In genomic region chr2:152927371-152927770, GRCm38 (mm10) we compare ENCODE assay signal across 17 mouse cellular contexts. TPM values are rescaled to one million over a fixed set of nuclear protein-coding genes. Genes with fewer than 3 reads are reported as not detected.
A peak's percentile ranks its signal among the peaks of the same experiment; 100 is the strongest.
DNase-seq lines count a peak whose midpoint lies in the region; ATAC-seq lines count a peak whose summit lies in the region.
"Had no signal": no experiment of that assay in that cellular context is flagged by ENCODE, and none has a peak within 500 bp of the region (broad histone marks: within the 10 kb centered on the region; RNA-seq: fewer than 3 reads in every experiment).

No protein-coding gene starts in this region.

- H3K36me3 ChIP-seq in heart, embryonic 13.5 days = no peaks in the 10 kb centered on the region
- no peaks in the 10 kb centered on the region for H3K36me3 ChIP-seq in heart, embryonic 12.5 days
- no peaks in the 10 kb centered on the region for H3K36me3 ChIP-seq in megakaryocyte, embryonic 14.5 days (replicated peaks; ENCODE audit: low read length)
- H3K36me3 ChIP-seq in forebrain, embryonic 13.5 days (ENCODE audit: poor library complexity, severe bottlenecking) = no peaks in the 10 kb centered on the region
- H3K36me3 ChIP-seq: intestine, embryonic 15.5 days; limb, embryonic 13.5 days; neural tube, embryonic 12.5 days had no signal

- ATAC-seq in heart, embryonic 13.5 days (ENCODE audit: extremely low read depth, insufficient number of reproducible peaks, low FRiP score, low TSS enrichment) = no peak
- no peak for ATAC-seq in heart, embryonic 12.5 days (ENCODE audit: insufficient number of reproducible peaks, low FRiP score)
- no peak for ATAC-seq in forebrain, embryonic 13.5 days
- ATAC-seq: activated CD4-positive, CD25-positive, alpha-beta regulatory T cell, adult 4 months; forebrain, embryonic 16.5 days; intestine, embryonic 15.5 days; lung, postnatal 0 days had no signal

- no peak overlapping the region for H3K4me2 ChIP-seq in heart, embryonic 13.5 days
- H3K4me2 ChIP-seq in heart, embryonic 12.5 days = no peak overlapping the region
- no peak overlapping the region for H3K4me2 ChIP-seq in forebrain, embryonic 13.5 days
- H3K4me2 ChIP-seq: intestine, embryonic 15.5 days; limb, embryonic 13.5 days; neural tube, embryonic 12.5 days had no signal

- 29% methylated on average over 5 of the region's 5 CpGs for WGBS in heart, embryonic 13.5 days
- WGBS in heart, embryonic 12.5 days = 36% methylated on average over 5 of the region's 5 CpGs
- 69% methylated on average over 5 of the region's 5 CpGs for WGBS in forebrain, embryonic 13.5 days

- no peak overlapping the region for H3K9ac ChIP-seq in heart, embryonic 13.5 days
- no peak overlapping the region for H3K9ac ChIP-seq in heart, embryonic 12.5 days
- H3K9ac ChIP-seq in forebrain, embryonic 13.5 days = no peak overlapping the region
- H3K9ac ChIP-seq: intestine, embryonic 15.5 days; limb, embryonic 13.5 days; neural tube, embryonic 12.5 days had no signal

- DNase-seq in lung, postnatal 36 days = peak; percentile 24
- no peak for DNase-seq in lung, postnatal 4 days
- peak; percentile 41 for DNase-seq in brain, adult 2 months (ENCODE audit: low read depth, low spot score)
- DNase-seq in frontal cortex, postnatal 10 days (ENCODE audit: low spot score in 2 of 2) = no peak
- DNase-seq: cerebellum, adult 9-10 months; right cerebral cortex, postnatal 14 days had no signal

- H3K4me1 ChIP-seq in heart, embryonic 13.5 days = peaks cover 82% of the 10 kb centered on the region
- peaks cover 63% of the 10 kb centered on the region for H3K4me1 ChIP-seq in heart, embryonic 12.5 days (replicated peaks)
- H3K4me1 ChIP-seq in megakaryocyte, embryonic 14.5 days = peaks cover 99% of the 10 kb centered on the region
- H3K4me1 ChIP-seq in forebrain, embryonic 13.5 days = peaks cover 9% of the 10 kb centered on the region

- H3K27ac ChIP-seq in heart, embryonic 13.5 days (replicated peaks) = peak overlapping the region; percentile 61; the same call in 1 of the 2 replicates
- no peak overlapping the region for H3K27ac ChIP-seq in heart, embryonic 12.5 days (ENCODE audit: poor library complexity, severe bottlenecking)
- H3K27ac ChIP-seq in forebrain, embryonic 13.5 days = no peak overlapping the region
- H3K27ac ChIP-seq: intestine, embryonic 15.5 days; limb, embryonic 13.5 days; neural tube, embryonic 12.5 days had no signal

- H3K9me3 ChIP-seq in heart, embryonic 13.5 days = no peaks in the 10 kb centered on the region
- no peaks in the 10 kb centered on the region for H3K9me3 ChIP-seq in heart, embryonic 12.5 days (replicated peaks)
- H3K9me3 ChIP-seq in megakaryocyte, embryonic 14.5 days = no peaks in the 10 kb centered on the region
- H3K9me3 ChIP-seq in forebrain, embryonic 13.5 days (replicated peaks) = no peaks in the 10 kb centered on the region
- H3K9me3 ChIP-seq: intestine, embryonic 15.5 days; limb, embryonic 13.5 days; neural tube, embryonic 12.5 days had no signal

- H3K27me3 ChIP-seq in heart, embryonic 13.5 days (replicated peaks) = peaks cover 11% of the 10 kb centered on the region; the same call in 1 of the 2 replicates
- H3K27me3 ChIP-seq in heart, embryonic 12.5 days (replicated peaks) = peaks cover 12% of the 10 kb centered on the region
- peaks cover 10% of the 10 kb centered on the region for H3K27me3 ChIP-seq in megakaryocyte, embryonic 14.5 days (replicated peaks)
- no peaks in the 10 kb centered on the region for H3K27me3 ChIP-seq in forebrain, embryonic 13.5 days
- H3K27me3 ChIP-seq: intestine, embryonic 15.5 days; limb, embryonic 13.5 days; neural tube, embryonic 12.5 days had no signal

- no peak overlapping the region for H3K4me3 ChIP-seq in heart, embryonic 13.5 days
- no peak overlapping the region for H3K4me3 ChIP-seq in heart, embryonic 12.5 days
- H3K4me3 ChIP-seq in megakaryocyte, embryonic 14.5 days (replicated peaks) = peak overlapping the region; percentile 82
- no peak overlapping the region for H3K4me3 ChIP-seq in forebrain, embryonic 13.5 days
- H3K4me3 ChIP-seq: intestine, embryonic 15.5 days; limb, embryonic 13.5 days; neural tube, embryonic 12.5 days had no signal

RNA-seq across cellular contexts. Expression of gene Foxs1, which starts 5.6 kb away (rescaled TPM):
- polyA plus RNA-seq in heart, embryonic 13.5 days (2015; fragmentation: Nextera tagmentation; extraction: Ambion mirVana) = 2.5 and 2.7 TPM in 2 replicates
- 0.86 and 1.1 TPM in 2 replicates for polyA plus RNA-seq in heart, embryonic 12.5 days (2016; fragmentation: Nextera tagmentation; extraction: Ambion mirVana)
- polyA plus RNA-seq in megakaryocyte, embryonic 14.5 days (2012; ENCODE audit: insufficient read depth, low replicate concordance) = 3.2 and 4.6 TPM in 2 replicates
- 2.7 and 2.9 TPM in 2 replicates for polyA plus RNA-seq in forebrain, embryonic 13.5 days (2015; fragmentation: Nextera tagmentation; extraction: Ambion mirVana)
- polyA plus RNA-seq: activated CD4-positive, CD25-positive, alpha-beta regulatory T cell, adult 4 months had no signal

RNA-seq across cellular contexts. Expression of gene Mylk2, which starts 16.2 kb away (rescaled TPM):
- polyA plus RNA-seq in heart, embryonic 13.5 days (2015; fragmentation: Nextera tagmentation; extraction: Ambion mirVana) = 0.19 and 0.29 TPM in 2 replicates
- polyA plus RNA-seq in heart, embryonic 12.5 days (2016; fragmentation: Nextera tagmentation; extraction: Ambion mirVana) = 0.05 and 0.12 TPM in 2 replicates
- polyA plus RNA-seq in megakaryocyte, embryonic 14.5 days (2012; ENCODE audit: insufficient read depth, low replicate concordance) = 0.15 TPM in 1 of 2 replicates, not detected in the other
- not detected in 2 replicates for polyA plus RNA-seq in forebrain, embryonic 13.5 days (2015; fragmentation: Nextera tagmentation; extraction: Ambion mirVana)
- polyA plus RNA-seq: activated CD4-positive, CD25-positive, alpha-beta regulatory T cell, adult 4 months; forebrain, embryonic 16.5 days; neural tube, embryonic 12.5 days; stomach, embryonic 14.5 days had no signal

RNA-seq across cellular contexts. Expression of gene Dusp15, which starts 24.1 kb away (rescaled TPM):
- polyA plus RNA-seq in heart, embryonic 13.5 days (2015; fragmentation: Nextera tagmentation; extraction: Ambion mirVana) = 0.15 and 0.51 TPM in 2 replicates
- 0.10 TPM in 1 of 2 replicates, not detected in the other for polyA plus RNA-seq in heart, embryonic 12.5 days (2016; fragmentation: Nextera tagmentation; extraction: Ambion mirVana)
- polyA plus RNA-seq in megakaryocyte, embryonic 14.5 days (2012; ENCODE audit: insufficient read depth, low replicate concordance) = 1.0 TPM in 1 of 2 replicates, not detected in the other
- 2.5 and 4.1 TPM in 2 replicates for polyA plus RNA-seq in forebrain, embryonic 13.5 days (2015; fragmentation: Nextera tagmentation; extraction: Ambion mirVana)
- polyA plus RNA-seq: activated CD4-positive, CD25-positive, alpha-beta regulatory T cell, adult 4 months; lung, postnatal 0 days had no signal

RNA-seq across cellular contexts. Expression of gene Ttll9, which starts 34.9 kb away (rescaled TPM):
- polyA plus RNA-seq in heart, embryonic 13.5 days (2015; fragmentation: Nextera tagmentation; extraction: Ambion mirVana) = 0.23 and 0.44 TPM in 2 replicates
- polyA plus RNA-seq in heart, embryonic 12.5 days (2016; fragmentation: Nextera tagmentation; extraction: Ambion mirVana) = 0.24 and 0.38 TPM in 2 replicates
- polyA plus RNA-seq in megakaryocyte, embryonic 14.5 days (2012; ENCODE audit: insufficient read depth, low replicate concordance) = 0.22 TPM in 1 of 2 replicates, not detected in the other
- polyA plus RNA-seq in forebrain, embryonic 13.5 days (2015; fragmentation: Nextera tagmentation; extraction: Ambion mirVana) = 1.7 and 1.8 TPM in 2 replicates

Comparison
In these comparisons a context has a peak if more than half of its experiments do, and no peak if none do; other contexts are left out.
1. DNase-seq: peak in lung, postnatal 36 days (single experiment) and brain, adult 2 months (single experiment); none in lung, postnatal 4 days (0 of 2) and frontal cortex, postnatal 10 days (0 of 2).